8 mouse cellular contexts compared by ENCODE assay signal in genomic region chr9:103180303-103180702, GRCm38 (mm10). TPM values are rescaled to one million over a fixed set of nuclear protein-coding genes. Genes with fewer than 3 reads are reported as not detected.
DNase-seq lines count a peak whose midpoint lies in the region; ATAC-seq lines count a peak whose summit lies in the region.

No protein-coding gene starts in this region.

- 48% methylated on average over 3 of the region's 3 CpGs for WGBS in embryonic facial prominence, embryonic 13.5 days
- WGBS in heart, embryonic 10.5 days: 70% methylated on average over 3 of the region's 3 CpGs

- peaks cover 18% of the 10 kb centered on the region for H3K4me1 ChIP-seq in megakaryocyte, embryonic 14.5 days
- H3K4me1 ChIP-seq in embryonic facial prominence, embryonic 13.5 days: peaks cover 21% of the 10 kb centered on the region
- peaks cover 13% of the 10 kb centered on the region for H3K4me1 ChIP-seq in heart, embryonic 10.5 days

- H3K4me2 ChIP-seq in embryonic facial prominence, embryonic 13.5 days: peak overlapping the region; percentile 73

- H3K4me3 ChIP-seq in megakaryocyte, embryonic 14.5 days (replicated peaks): peak overlapping the region; percentile 88
- peak overlapping the region; percentile 46 for H3K4me3 ChIP-seq in embryonic facial prominence, embryonic 13.5 days
- peak overlapping the region; percentile 64 for H3K4me3 ChIP-seq in heart, embryonic 10.5 days

- peak overlapping the region; percentile 71; the same call in 1 of the 2 replicates for H3K9ac ChIP-seq in embryonic facial prominence, embryonic 13.5 days

- peaks cover 40% of the 10 kb centered on the region for H3K27me3 ChIP-seq in megakaryocyte, embryonic 14.5 days (replicated peaks)
- H3K27me3 ChIP-seq in embryonic facial prominence, embryonic 13.5 days: no peaks in the 10 kb centered on the region
- 0 out of 2 replicates have a peak, but pooled peaks cover 4% of the 10 kb centered on the region for H3K27me3 ChIP-seq in heart, embryonic 10.5 days (ENCODE audit: insufficient read depth, poor library complexity, severe bottlenecking)

- DNase-seq in heart, embryonic 10.5 days (ENCODE audit: low spot score): no peak
- DNase-seq in kidney, postnatal 14 days: peak; percentile 21
- DNase-seq in lung, postnatal 4 days: peak; percentile 58 to 76
- DNase-seq in urinary bladder, postnatal 4 days (ENCODE audit: low spot score in 2 of 2): peak; percentile 68 to 71
- DNase-seq in embryo, embryonic 9.5 days (ENCODE audit: extremely low spot score): no peak

- peak overlapping the region; percentile 74 for H3K27ac ChIP-seq in embryonic facial prominence, embryonic 13.5 days
- peak overlapping the region; percentile 90 for H3K27ac ChIP-seq in heart, embryonic 10.5 days

- ATAC-seq in megakaryocyte, adult 5-6 weeks (ENCODE audit: poor library complexity, severe bottlenecking): no peak
- ATAC-seq in embryonic facial prominence, embryonic 13.5 days (ENCODE audit: insufficient number of reproducible peaks, insufficient read depth, low FRiP score, low TSS enrichment, low read depth): no peak

- H3K36me3 ChIP-seq in megakaryocyte, embryonic 14.5 days (replicated peaks; ENCODE audit: low read length): no peaks in the 10 kb centered on the region
- no peaks in the 10 kb centered on the region for H3K36me3 ChIP-seq in embryonic facial prominence, embryonic 13.5 days
- H3K36me3 ChIP-seq in heart, embryonic 10.5 days: no peaks in the 10 kb centered on the region

- no peaks in the 10 kb centered on the region for H3K9me3 ChIP-seq in megakaryocyte, embryonic 14.5 days
- H3K9me3 ChIP-seq in embryonic facial prominence, embryonic 13.5 days: no peaks in the 10 kb centered on the region
- no peaks in the 10 kb centered on the region for H3K9me3 ChIP-seq in heart, embryonic 10.5 days

RNA-seq across cellular contexts. Expression of gene Srprb, which starts 21.6 kb away (rescaled TPM):
- 22.2 and 55.1 TPM in 2 replicates for polyA plus RNA-seq in megakaryocyte, embryonic 14.5 days (2012; ENCODE audit: insufficient read depth, low replicate concordance)
- 10.8 and 12.1 TPM in 2 replicates for total RNA-seq in megakaryocyte, adult 5-6 weeks (2015)
- 10.8 and 13.2 TPM in 2 replicates for total RNA-seq in megakaryocyte, adult 5-6 weeks (2017)
- 63.4 and 65.4 TPM in 2 replicates for polyA plus RNA-seq in embryonic facial prominence, embryonic 13.5 days (2015; fragmentation: Nextera tagmentation; extraction: Ambion mirVana)
- 55.6 and 61.9 TPM in 2 replicates for polyA plus RNA-seq in heart, embryonic 10.5 days (2016; fragmentation: Nextera tagmentation; extraction: Ambion mirVana)

RNA-seq across cellular contexts. Expression of gene Gm20425, which starts 49.8 kb away (rescaled TPM):
- not detected in 2 replicates for polyA plus RNA-seq in megakaryocyte, embryonic 14.5 days (2012; ENCODE audit: insufficient read depth, low replicate concordance)
- not detected in 2 replicates for total RNA-seq in megakaryocyte, adult 5-6 weeks (2015)
- 0.55 TPM in 1 of 2 replicates, not detected in the other for total RNA-seq in megakaryocyte, adult 5-6 weeks (2017)
- polyA plus RNA-seq in embryonic facial prominence, embryonic 13.5 days (2015; fragmentation: Nextera tagmentation; extraction: Ambion mirVana): 2.3 and 4.3 TPM in 2 replicates
- 0.90 TPM in 1 of 2 replicates, not detected in the other for polyA plus RNA-seq in heart, embryonic 10.5 days (2016; fragmentation: Nextera tagmentation; extraction: Ambion mirVana)

RNA-seq across cellular contexts. Expression of gene Trf, which starts 49.9 kb away (rescaled TPM):
- polyA plus RNA-seq in megakaryocyte, embryonic 14.5 days (2012; ENCODE audit: insufficient read depth, low replicate concordance): 7.8 and 56.8 TPM in 2 replicates
- total RNA-seq in megakaryocyte, adult 5-6 weeks (2015): 234 and 247 TPM in 2 replicates
- total RNA-seq in megakaryocyte, adult 5-6 weeks (2017): 92.2 and 130 TPM in 2 replicates
- 14.4 and 135 TPM in 2 replicates for polyA plus RNA-seq in embryonic facial prominence, embryonic 13.5 days (2015; fragmentation: Nextera tagmentation; extraction: Ambion mirVana)
- 32.8 and 314 TPM in 2 replicates for polyA plus RNA-seq in heart, embryonic 10.5 days (2016; fragmentation: Nextera tagmentation; extraction: Ambion mirVana)

Comparison
In these comparisons a context has a peak if more than half of its experiments do, and no peak if none do; other contexts are left out.
1. DNase-seq: peak in kidney, postnatal 14 days (single experiment), lung, postnatal 4 days (2 of 2) and urinary bladder, postnatal 4 days (2 of 2); none in heart, embryonic 10.5 days (single experiment) and embryo, embryonic 9.5 days (single experiment).
2. Peak in every context shown above with its lines, with median percentiles within 50 percentile points of each other: H3K4me3 ChIP-seq.